Mouse (Mus musculus) skeletal muscle tissue, adult 2 months (tissue): ENCODE data around the gene Fgr.
A peak's percentile ranks its signal among the peaks of the same experiment; 100 is the strongest.

Experiments used
- DNase-seq: peaks from one replicate; pipeline ENCODE4 v3.0.0-alpha.2; 2012; ENCODE audit warnings: low read depth, low spot score

Fgr gene

DNA sequence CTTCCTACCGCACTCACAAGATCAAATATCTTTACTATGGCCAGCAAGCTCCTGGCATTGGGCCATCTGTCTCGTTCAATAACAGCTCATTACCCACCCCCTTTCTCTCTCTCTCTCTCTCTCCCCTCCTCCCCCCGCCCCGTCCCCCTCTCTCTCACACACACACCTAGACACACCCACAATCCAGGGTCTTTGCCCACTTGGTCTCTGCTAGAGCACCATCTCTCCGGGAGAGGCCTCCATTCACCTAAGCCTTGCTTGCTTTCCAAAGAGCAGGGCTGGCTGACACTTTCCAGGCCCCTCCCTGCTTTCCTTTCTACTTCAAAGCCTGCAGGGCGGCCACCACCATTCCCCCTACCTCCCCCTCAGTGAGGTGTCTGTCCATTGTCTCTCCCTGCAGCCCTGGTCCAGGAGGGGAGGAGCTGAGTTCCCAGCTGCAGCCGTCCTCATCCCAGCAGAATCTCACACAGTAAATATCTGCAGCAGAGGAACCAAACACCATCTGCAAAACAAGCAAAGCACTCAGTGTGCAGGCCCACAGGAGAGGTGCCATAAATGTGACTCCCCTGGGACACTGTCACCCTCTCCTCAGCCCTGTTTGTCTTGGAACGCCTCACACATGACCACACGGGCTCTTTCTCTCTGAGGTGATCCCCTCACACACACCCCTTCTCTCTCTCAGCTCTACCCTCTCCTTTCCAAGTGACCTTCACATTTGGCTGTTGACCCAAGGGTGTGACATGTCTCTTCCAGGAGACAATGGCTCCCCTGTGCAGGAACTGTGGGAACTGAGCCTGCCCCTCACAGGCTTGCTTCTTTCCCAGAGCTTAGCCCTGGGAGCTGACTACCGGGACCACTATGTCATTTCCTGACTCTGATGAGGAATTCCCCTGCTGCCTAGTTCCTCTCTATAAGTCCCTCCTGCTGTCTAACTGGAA, 14.9 kb upstream of the Fgr start:
- peak; percentile 55 for DNase-seq

- DNase-seq: no peak
Measured at GRCm38 (mm10) chr4:132959679-132960045, 14.2 kb upstream of the Fgr start.

DNA sequence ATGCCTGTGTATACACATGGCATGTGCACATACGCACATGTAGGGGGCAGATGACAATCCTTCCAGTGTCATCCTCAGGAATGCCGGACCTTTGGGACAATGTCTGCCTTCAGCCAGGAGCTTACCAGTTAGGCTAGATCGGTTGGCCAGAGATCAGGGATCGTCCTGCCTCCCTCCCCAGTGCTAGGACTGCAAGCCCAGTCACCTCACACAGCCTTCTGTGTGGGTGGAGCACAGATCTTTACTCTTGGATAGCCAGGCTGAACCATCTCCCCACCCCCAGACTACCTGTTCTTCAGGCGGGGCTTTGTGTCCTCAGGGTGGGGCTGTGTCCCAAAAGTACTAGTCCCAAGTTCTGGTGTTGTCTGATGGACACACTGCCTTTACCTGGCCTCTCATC, 13.6 kb upstream of the Fgr start:
- DNase-seq: no peak

GRCm38 (mm10) chr4:132960864-132961639, 12.8 kb upstream of the Fgr start:
- no peak for DNase-seq

GRCm38 (mm10) chr4:132961866-132962265, 12.0 kb upstream of the Fgr start:
- DNase-seq: no peak

DNA sequence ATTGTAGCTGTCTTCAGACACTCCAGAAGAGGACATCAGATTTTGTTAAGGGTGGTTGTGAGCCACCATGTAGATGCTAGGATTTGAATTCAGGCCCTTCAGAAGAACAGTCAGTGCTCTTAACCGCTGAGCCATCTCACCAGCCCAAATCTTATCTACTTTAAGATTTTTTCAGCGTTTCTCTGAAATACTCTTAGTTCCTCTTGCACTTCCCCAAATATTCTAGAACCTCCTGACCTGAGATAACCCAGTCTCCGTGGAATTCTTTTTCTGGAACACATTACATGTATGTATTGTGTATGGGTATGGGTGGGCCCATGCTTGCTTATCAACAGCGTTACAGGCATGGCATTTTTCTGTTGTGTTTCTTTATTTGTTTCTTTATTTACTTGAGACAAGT, 11.3 kb upstream of the Fgr start:
- no peak for DNase-seq

GRCm38 (mm10) chr4:132963436-132963835, 10.5 kb upstream of the Fgr start:
- DNase-seq: no peak

- DNase-seq: no peak
Measured at GRCm38 (mm10) chr4:132964064-132964463, 9.8 kb upstream of the Fgr start.

- no peak for DNase-seq
Measured at GRCm38 (mm10) chr4:132964473-132964872, 9.4 kb upstream of the Fgr start.

GRCm38 (mm10) chr4:132968105-132968938, 5.6 kb upstream of the Fgr start:
- DNase-seq: no peak

DNA sequence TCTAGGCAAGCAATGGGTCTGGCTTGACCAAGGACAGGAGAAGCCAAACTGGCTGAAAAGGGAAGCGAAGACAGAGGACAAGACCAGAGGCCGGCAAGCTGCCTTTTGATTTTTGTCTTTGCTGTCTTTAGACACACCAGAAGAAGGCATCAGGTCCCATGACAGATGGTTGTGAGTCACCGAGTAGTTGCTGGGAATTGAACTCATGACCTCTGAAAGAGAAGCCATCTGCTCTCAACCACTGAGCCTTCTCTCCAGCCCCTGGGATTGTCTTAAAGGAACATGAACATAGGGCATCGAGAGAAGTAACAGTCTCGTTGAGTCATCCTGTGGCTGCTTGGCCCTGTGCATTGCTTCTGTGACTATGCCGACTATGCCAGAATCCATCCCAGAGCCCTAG, 2.3 kb upstream of the Fgr start:
- no peak for DNase-seq

GRCm38 (mm10) chr4:132972101-132972500, 1.8 kb upstream of the Fgr start:
- DNase-seq: no peak

DNA sequence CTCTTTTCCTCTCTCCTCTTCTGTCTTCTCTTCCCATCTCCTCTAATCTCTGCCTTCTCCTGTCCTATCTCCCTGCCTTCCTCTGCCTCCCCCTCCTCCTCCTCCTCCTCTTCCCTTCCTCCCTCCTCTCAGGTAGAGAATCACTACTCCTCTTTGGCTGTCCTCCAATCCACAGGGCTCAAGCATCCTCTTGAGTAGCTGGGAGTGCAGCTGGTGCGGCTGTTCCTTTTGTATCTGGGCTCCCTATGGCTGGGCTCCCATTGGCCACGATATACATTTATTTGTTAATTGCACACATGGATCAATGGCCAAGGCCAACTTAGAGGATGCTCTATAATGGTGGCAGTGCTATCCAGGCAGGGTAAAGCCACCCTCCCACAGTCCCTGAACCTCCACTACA, 1.3 kb upstream of the Fgr start:
- no peak for DNase-seq

DNA sequence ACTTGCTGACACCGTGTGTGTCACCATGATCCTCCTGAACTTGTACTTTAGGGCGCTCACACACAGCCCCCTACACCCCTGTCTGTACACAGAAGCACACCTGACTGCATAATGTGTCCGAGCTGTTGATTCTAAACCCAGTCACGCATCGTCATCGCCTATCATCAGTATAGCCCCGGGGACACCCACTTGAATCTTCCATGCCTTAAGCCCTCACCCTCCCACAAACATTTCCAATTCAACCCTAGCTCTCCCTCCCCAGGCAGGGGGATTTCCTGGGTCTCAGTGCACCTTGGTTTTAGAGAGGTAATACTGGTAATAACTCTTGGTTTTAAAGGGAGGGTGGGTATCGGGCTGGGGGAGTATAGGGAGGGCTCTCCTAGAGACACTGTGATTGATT, 709 bp upstream of the Fgr start:
- DNase-seq: no peak

DNA sequence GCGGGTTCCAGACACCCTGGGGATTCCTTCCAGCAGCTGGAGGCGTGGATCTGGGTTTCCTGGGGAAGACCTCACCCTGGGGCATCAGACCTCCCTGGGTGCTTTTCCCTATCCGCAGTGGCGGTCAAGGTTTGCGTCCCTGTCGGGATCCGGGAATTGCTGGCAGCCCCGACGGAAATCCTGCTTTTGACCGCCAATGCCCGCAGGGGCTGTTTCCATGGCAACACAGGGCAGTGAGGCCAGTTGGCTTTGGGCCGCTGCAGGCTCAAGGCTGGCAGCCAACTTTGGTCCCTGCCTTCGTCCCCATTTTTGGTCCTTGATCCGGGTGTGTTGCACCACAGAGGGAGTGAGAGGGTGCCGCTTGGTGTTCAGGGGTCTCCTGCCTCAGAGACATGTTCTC, 1.0 kb downstream of the Fgr start:
- peak; percentile 49 for DNase-seq

DNA sequence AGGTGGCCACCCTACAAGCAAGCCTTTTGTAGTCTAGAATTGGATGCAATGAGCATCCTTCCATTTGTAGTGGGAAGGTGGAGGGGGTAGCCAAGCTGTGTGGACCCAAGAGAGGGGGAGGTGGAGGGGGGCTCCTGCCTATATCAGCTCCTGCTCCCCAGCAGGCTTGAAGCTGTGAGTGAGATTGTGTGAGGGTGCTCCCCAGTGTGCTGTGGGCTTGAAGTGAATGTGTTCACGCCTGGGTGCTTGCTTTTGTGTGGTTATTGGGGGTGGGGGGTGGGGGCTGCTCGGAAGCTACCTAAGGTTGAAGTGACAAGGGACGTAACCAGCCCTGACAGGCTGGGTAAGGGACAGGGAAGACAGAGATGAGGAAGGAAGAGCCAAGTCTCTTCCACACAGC, 1.9 kb downstream of the Fgr start:
- no peak for DNase-seq

GRCm38 (mm10) chr4:132976729-132977128, 2.8 kb downstream of the Fgr start:
- no peak for DNase-seq

DNA sequence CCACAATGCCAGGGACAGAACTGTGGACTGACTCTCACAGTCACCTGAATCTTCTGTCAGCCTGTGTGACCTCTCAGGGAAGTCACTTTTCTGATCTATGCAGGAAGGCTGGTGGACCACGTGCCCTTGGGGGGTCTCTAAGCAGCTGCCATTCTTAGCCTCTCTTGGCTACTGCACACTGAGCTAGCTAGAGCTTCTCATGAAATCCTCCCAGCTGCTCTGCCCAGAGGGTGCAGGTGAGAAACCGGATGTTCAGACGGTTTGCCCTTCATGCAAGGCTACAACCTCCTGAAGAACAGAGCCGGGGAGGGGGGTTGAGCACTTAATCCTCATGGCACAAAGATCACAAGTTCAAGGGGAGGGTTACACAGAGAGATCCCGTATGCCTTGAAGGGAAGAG, 3.7 kb downstream of the Fgr start:
- DNase-seq: no peak

- no peak for DNase-seq
Measured at GRCm38 (mm10) chr4:132979186-132979585, 5.3 kb downstream of the Fgr start.

- DNase-seq: no peak
Measured at GRCm38 (mm10) chr4:132981621-132982020, 7.7 kb downstream of the Fgr start.

- DNase-seq: no peak
Measured at GRCm38 (mm10) chr4:132982999-132983398, 9.1 kb downstream of the Fgr start.
